Mouse (Mus musculus) lung, adult 2 months (tissue): Measurements from ENCODE around the gene Smurf1.

Experiments
- CTCF ChIP-seq: fragments of 200-500 bp; IDR thresholded peaks from 2 replicates; pipeline ENCODE4 v1.5.1; 2011; ENCODE audit warnings: mild to moderate bottlenecking, low read length, control low read depth; ENCODE audit not compliant: insufficient read depth
- POLR2A ChIP-seq: fragments of 200-500 bp; IDR thresholded peaks from 2 replicates; pipeline ENCODE4 v1.6.1; 2011; ENCODE audit warnings: low read depth, mild to moderate bottlenecking, control low read depth, low read length, borderline replicate concordance; ENCODE audit errors: extremely low read depth

DNA sequence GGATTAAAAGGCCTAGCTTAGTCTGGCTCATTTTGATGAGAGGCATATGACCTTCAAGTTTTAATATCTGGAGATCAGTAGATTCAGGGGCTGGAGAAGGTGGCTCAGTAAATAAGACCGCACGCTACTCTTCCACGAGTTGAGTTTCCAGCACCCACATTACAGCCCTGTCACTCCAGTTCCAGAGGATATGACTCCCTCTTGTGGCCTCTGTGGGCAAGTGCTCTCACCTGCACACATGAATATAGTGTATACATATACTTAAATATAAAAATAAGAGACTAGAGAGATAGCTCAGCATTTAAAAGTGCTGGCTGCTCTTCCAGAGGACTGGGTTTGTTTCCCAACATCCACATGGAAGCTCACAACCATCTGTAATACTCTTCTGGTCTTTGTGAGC lies 113.8 kb downstream of the Smurf1 start:
- no peak for TF ChIP-seq CTCF
- no peak for TF ChIP-seq POLR2A
